Mouse (Mus musculus) kidney, embryonic 15.5 days (tissue): ENCODE measurements around the gene Nol6. TPM values are rescaled to one million over a fixed set of nuclear protein-coding genes. Genes with fewer than 3 reads are reported as not detected.

Experiments used
- ATAC-seq: fragments of 200-750 bp; cut with Nextera tagmentation; replicated peaks from 2 replicates; pipeline ENCODE4 v1.8.0; 2017; ENCODE audit warnings: moderate TSS enrichment; ENCODE audit not compliant: low FRiP score
- H3K27ac ChIP-seq: fragments of 300-500 bp; sonication (generic); 2 replicates; pipeline ENCODE4 v1.5.1; 2015; ENCODE audit warnings: mild to moderate bottlenecking, inconsistent platforms
- H3K27me3 ChIP-seq: fragments of 300-500 bp; sonication (generic); 2 replicates; pipeline ENCODE4 v1.6.1; 2015; ENCODE audit warnings: inconsistent platforms
- H3K36me3 ChIP-seq: fragments of 300-500 bp; sonication (generic); 2 replicates; pipeline ENCODE4 v1.6.1; 2015; ENCODE audit warnings: inconsistent platforms
- H3K4me1 ChIP-seq: fragments of 300-500 bp; sonication (generic); 2 replicates; pipeline ENCODE4 v1.6.1; 2015; ENCODE audit warnings: inconsistent platforms
- H3K4me2 ChIP-seq: fragments of 300-500 bp; sonication (generic); 2 replicates; pipeline ENCODE4 v1.6.1; 2015; ENCODE audit warnings: moderate library complexity, mild to moderate bottlenecking, inconsistent platforms
- H3K4me3 ChIP-seq: fragments of 300-500 bp; sonication (generic); replicated peaks from 2 replicates; pipeline ENCODE4 v1.5.1; 2015; ENCODE audit warnings: mild to moderate bottlenecking, inconsistent platforms
- H3K9ac ChIP-seq: fragments of 300-500 bp; sonication (generic); 2 replicates; pipeline ENCODE4 v1.6.1; 2015; ENCODE audit warnings: mild to moderate bottlenecking, inconsistent platforms
- H3K9me3 ChIP-seq: fragments of 300-500 bp; sonication (generic); replicated peaks from 2 replicates; pipeline ENCODE4 v1.6.1; 2016; ENCODE audit warnings: inconsistent platforms
- WGBS: fragments of 180-500 bp; shearing (Covaris S2); methylation state at CpG from one replicate; pipeline ENCODE4 v1.1.7; 2015; ENCODE audit warnings: mixed read lengths; 5-methylcytosine and 5-hydroxymethylcytosine counted together
- polyA plus RNA-seq: library from polyadenylated mRNA; unstranded; fragments of >200 nt; fragmentation: Nextera tagmentation; extraction: Ambion mirVana; gene quantifications from 2 replicates; pipeline ENCODE4 v1.2.1, GENCODE M21; 2015

Gene Nol6
- 30.4 and 33.1 TPM in 2 replicates for polyA plus RNA-seq

DNA sequence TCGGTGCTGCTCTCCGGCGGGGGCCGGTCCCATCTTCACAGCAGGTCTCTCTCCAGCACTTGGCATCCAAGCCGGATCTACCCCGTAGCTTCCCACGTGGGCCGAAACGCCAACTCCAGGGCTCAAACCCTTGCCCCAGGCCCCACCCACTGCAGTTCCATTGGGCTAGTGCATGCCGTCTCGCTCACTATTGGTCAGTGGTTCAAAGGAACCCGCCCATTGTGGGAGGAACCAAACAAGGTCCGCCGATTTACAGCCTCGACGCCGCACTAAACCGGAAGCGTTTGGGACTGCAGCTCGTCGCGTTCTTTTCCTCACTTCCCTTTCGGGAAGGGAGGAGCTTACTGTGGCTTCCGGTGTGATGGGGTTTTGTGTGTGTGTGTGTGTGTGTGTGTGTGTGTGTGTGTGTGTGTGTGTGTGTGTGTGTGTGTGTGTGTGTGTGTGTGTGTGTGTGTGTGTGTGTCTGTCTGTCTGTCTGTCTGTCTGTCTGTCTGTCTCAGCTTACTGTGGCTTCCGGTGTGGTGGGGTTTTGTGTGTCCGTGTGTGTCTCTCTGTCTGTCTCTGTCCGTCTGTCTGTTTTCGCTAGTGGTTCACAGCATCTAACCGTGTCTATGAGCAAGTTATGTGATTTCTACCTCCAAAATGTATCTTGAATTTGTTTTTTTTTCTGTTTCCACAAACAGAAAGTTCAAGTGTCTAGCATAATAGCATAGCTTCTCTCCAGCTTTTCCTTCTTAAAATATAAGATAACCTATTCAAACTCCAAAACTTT, at the start of gene Nol6:
Gene Nol6 (minus strand): TSS at position 276 of the 772 bp plus-strand sequence.
- ATAC-seq: peak; percentile 99
- no peaks in the 10 kb centered on the region for H3K27me3 ChIP-seq
- peak within 1 kb of the TSS; percentile 64 for H3K4me3 ChIP-seq
- H3K36me3 ChIP-seq: peaks cover 39% of the 10 kb centered on the region
- peaks cover 12% of the 10 kb centered on the region for H3K4me1 ChIP-seq
- peak within 1 kb of the TSS; percentile 47 for H3K9ac ChIP-seq
- no peaks in the 10 kb centered on the region for H3K9me3 ChIP-seq
- peak within 1 kb of the TSS; percentile 89 for H3K4me2 ChIP-seq
- H3K27ac ChIP-seq: no peak within 1 kb of the TSS
- 2% methylated on average over 29 of the region's 29 CpGs for WGBS

DNA sequence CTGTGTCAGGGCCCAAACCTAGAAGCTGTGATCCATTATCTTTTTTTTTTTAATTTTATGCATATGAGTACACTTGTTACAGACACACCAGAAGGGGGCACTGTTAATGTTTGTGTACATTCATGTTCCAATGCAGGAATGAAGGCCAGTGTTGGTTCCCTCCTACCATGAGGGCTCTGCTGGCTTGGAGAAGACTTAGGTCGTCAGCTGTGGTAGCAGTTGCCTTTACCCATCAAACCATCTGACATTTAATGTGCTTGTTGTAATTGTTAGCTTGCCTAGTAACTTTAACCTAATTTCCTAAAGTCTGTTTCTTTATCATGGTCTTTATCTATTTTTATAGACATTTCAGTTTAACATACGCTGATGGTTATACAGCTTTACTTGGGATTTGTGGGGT, 46.7 kb upstream of the Nol6 start:
- Histone ChIP-seq H3K9ac (no peak overlapping the region), H3K27me3 (no peaks in the 10 kb centered on the region), H3K4me1 (no peaks in the 10 kb centered on the region), H3K36me3 (peaks cover 41% of the 10 kb centered on the region), H3K4me3 (no peak overlapping the region), H3K9me3 (no peaks in the 10 kb centered on the region), H3K4me2 (no peak overlapping the region), H3K27ac (no peak overlapping the region)
- 85% methylated on average over 2 of the region's 2 CpGs for WGBS
- no peak for ATAC-seq

DNA sequence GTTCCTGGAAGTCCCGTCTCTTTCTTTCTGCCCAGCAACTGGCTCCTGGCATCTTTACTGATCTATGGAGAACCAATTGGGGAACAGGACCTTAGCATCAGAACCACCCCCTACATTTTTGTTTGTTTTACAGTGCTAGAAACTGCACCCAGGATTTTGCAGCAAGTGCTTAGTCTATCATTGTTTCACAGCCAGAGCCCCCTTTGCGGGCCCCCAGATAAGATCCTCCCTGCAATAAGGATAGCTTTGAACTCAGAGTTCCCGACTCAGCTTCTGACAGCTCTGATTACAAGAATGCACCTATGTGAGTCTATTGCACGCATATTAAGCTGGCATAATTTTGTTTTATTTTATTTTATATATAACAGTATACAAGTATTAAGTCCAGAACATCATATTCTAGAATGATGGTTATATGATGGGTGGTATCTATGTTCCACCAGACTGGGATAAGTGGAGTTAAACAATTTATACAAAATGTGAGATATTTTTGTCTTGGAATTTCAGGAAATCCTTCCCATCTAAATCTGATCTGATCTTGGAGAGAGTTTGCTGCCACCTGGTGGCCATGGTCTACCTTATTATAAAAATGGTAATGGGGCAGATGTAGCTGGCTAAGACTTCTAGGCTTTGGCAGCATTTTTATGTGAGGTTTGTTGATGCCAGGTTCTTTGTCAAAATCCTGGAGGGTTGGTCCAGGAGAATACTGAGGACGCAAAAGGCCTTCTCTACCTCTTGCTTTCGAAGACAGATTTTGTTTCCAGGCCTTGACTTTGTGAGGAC, 41.6 kb upstream of the Nol6 start:
- Histone ChIP-seq H3K9ac (no peak overlapping the region), H3K36me3 (peaks cover 23% of the 10 kb centered on the region), H3K4me1 (peaks cover 6% of the 10 kb centered on the region; the same call in 1 of the 2 replicates), H3K4me2 (no peak overlapping the region), H3K27me3 (no peaks in the 10 kb centered on the region), H3K4me3 (no peak overlapping the region), H3K9me3 (no peaks in the 10 kb centered on the region), H3K27ac (peak overlapping the region; percentile 56)
- ATAC-seq: no peak
- WGBS: 70% methylated on average over 6 of the region's 6 CpGs

DNA sequence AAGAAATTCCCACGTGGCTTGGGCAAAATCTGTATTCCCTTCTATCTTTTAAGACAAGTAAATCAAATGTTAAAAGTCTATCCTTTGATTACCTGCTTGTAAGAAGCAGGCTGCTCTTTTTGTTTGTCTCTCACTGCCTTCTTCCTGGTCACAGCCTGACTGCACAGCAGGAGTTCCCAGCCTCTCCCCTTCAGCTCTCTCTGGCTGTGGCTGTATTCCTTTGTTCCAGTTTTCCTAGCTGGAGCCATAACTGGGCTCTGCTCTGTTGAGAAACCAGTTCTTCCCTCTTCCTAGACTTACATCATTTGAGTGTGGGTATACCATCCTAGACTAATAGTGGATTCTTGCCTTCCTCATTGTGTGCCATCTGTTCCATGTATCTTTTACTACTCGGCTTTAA, 40.7 kb upstream of the Nol6 start:
- 29% methylated on average over 2 of the region's 2 CpGs for WGBS
- no peak overlapping the region for H3K9ac ChIP-seq
- H3K4me2 ChIP-seq: no peak overlapping the region
- H3K4me1 ChIP-seq: peaks cover 6% of the 10 kb centered on the region; the same call in 1 of the 2 replicates
- H3K27me3 ChIP-seq: no peaks in the 10 kb centered on the region
- H3K9me3 ChIP-seq: no peaks in the 10 kb centered on the region
- H3K36me3 ChIP-seq: peaks cover 16% of the 10 kb centered on the region
- no peak overlapping the region for H3K4me3 ChIP-seq
- H3K27ac ChIP-seq: peak overlapping the region; percentile 56; the same call in 1 of the 2 replicates
- no peak for ATAC-seq

DNA sequence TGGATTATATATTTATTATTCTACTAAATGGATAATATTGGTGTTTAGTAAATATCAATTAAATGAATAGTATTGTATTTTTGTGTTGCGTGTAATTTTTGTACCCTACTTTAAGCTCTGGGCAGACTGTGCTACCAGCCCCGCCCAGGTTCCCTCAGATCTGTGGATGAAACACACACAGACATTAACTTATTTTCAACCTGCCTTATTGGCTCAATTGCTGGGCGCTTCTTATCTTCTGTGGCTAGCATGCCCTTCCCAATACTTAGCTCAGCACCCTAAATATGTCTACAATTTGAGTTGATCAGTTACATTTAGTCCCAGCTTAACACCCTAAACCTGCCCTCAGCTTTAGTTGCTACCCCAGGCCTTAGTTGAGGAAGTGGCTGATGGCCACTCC, 37.0 kb upstream of the Nol6 start:
- Histone ChIP-seq H3K4me2 (no peak overlapping the region), H3K4me3 (no peak overlapping the region), H3K27ac (no peak overlapping the region), H3K36me3 (no peaks in the 10 kb centered on the region), H3K9me3 (no peaks in the 10 kb centered on the region), H3K9ac (no peak overlapping the region), H3K27me3 (no peaks in the 10 kb centered on the region), H3K4me1 (peaks cover 15% of the 10 kb centered on the region)
- no peak for ATAC-seq
- WGBS: 98% methylated on average over 3 of the region's 3 CpGs

DNA sequence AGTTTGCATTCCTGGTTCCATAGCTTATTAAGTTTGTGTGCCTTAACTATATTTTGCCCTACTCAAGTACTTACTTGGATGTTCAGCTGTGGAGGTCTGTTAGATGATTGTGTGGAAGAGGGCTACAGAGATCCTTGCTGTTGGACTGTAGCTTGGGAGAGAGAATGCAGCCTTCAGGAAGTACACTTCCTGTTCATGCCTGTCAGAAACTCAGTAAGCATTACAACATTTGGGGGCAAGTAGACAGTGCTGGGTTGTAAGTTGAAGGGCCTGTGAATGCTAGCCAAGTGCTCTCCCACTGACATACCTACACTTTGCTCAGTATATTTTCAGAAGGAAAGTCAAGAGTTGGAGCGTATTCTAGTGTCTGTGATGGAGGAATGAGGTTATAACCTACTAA, 34.0 kb upstream of the Nol6 start:
- no peaks in the 10 kb centered on the region for H3K9me3 ChIP-seq
- no peak overlapping the region for H3K4me2 ChIP-seq
- 80% methylated on average over 1 of the region's 1 CpGs for WGBS
- H3K27me3 ChIP-seq: no peaks in the 10 kb centered on the region
- H3K4me1 ChIP-seq: peaks cover 9% of the 10 kb centered on the region; the same call in 1 of the 2 replicates
- no peak overlapping the region for H3K4me3 ChIP-seq
- H3K27ac ChIP-seq: no peak overlapping the region
- no peak for ATAC-seq
- H3K9ac ChIP-seq: no peak overlapping the region
- H3K36me3 ChIP-seq: no peaks in the 10 kb centered on the region

DNA sequence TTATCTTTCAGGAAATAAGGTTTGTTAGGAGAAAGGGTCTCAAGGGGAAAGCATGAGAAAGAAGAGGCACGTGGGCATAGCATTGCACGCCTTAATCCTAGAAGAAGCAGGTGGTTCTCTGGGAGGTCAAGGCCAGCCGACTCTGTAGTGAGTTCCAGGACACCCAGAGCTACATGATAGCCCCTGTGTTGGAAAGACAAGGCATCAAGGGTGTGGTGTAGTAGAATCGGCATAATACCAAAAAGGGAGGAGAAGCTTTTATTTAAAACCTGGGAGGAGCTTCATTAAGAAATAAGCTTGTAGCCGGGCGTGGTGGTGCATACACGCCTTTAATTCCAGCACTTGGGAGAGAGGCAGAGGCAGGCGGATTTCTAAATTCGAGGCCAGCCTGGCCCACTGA, 32.7 kb upstream of the Nol6 start:
- Histone ChIP-seq H3K27me3 (no peaks in the 10 kb centered on the region), H3K9ac (no peak overlapping the region), H3K4me3 (no peak overlapping the region), H3K4me2 (no peak overlapping the region), H3K4me1 (peaks cover 13% of the 10 kb centered on the region; the same call in 1 of the 2 replicates), H3K36me3 (no peaks in the 10 kb centered on the region), H3K27ac (no peak overlapping the region), H3K9me3 (no peaks in the 10 kb centered on the region)
- no peak for ATAC-seq
- WGBS: 80% methylated on average over 9 of the region's 9 CpGs

DNA sequence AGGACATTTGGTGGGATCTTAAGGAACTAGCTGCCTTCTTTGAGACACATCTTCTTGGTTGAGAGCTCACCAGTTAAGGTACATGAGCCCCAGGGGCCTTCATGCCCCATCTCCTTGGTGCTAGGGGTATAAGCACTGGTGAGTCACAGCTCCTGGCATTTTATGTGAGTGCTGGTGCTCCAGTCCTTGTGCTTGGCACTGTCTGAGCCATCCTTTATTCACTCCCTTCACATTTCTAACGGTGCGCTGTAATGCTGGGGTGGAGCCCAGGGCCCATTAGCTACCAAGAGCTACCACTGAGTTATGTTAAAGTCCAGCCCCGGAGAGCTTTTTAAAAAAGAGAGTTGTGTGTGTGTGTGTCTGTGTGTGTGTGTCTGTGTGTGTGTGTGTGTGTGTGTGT, 28.9 kb upstream of the Nol6 start:
- Histone ChIP-seq H3K4me1 (peaks cover 10% of the 10 kb centered on the region; the same call in 1 of the 2 replicates), H3K27me3 (no peaks in the 10 kb centered on the region), H3K4me2 (no peak overlapping the region), H3K9ac (no peak overlapping the region), H3K36me3 (0 out of 2 replicates have a peak, but pooled peaks cover 10% of the 10 kb centered on the region), H3K9me3 (no peaks in the 10 kb centered on the region), H3K4me3 (no peak overlapping the region), H3K27ac (no peak overlapping the region)
- no peak for ATAC-seq
- WGBS: 85% methylated on average over 3 of the region's 3 CpGs

DNA sequence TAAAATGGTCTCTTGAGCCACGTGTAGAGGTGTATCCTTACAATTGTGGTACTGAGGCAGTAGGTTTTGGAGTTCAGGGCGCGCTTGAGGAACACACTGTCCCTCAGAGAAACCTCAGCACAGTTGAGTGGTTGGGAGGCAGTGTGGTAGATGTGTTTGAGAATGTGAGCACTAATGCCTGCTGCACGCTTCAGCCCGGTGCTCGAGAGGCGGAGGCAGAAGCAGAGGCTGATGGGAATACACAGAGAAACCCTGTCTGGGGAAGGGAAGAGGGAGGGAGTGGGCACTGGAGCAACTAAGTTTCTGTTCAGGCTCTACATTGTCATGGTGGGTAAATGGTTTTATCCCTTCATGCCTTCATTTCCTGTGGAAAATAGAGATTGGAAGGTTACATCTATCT, 26.9 kb upstream of the Nol6 start:
- Histone ChIP-seq H3K9ac (no peak overlapping the region), H3K4me3 (no peak overlapping the region), H3K27ac (no peak overlapping the region), H3K4me1 (0 out of 2 replicates have a peak, but pooled peaks cover 4% of the 10 kb centered on the region), H3K36me3 (0 out of 2 replicates have a peak, but pooled peaks cover 11% of the 10 kb centered on the region), H3K9me3 (no peaks in the 10 kb centered on the region), H3K4me2 (no peak overlapping the region), H3K27me3 (no peaks in the 10 kb centered on the region)
- 95% methylated on average over 7 of the region's 7 CpGs for WGBS
- no peak for ATAC-seq

DNA sequence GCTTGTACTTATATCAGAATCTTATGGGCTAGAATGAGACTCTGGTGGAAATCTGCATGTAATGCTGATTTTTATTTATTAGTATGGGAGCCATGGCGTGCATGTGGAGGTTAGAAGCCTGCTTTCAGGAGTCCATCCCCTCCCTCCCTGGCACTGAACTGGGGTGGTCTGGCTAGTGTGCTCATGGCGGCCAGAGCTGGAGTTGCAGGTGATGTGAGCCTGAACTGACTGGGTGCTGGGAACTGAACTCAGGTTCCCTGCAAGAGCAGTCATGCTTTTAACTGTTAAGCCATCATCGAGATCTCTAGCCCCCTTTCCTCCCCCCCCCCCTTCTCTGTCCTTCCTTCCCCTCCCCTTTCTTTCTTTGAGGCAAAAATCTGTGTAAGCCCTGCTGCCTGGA, 25.6 kb upstream of the Nol6 start:
- H3K4me1 ChIP-seq: 0 out of 2 replicates have a peak, but pooled peaks cover 4% of the 10 kb centered on the region
- H3K4me2 ChIP-seq: no peak overlapping the region
- no peak overlapping the region for H3K4me3 ChIP-seq
- no peak overlapping the region for H3K9ac ChIP-seq
- no peaks in the 10 kb centered on the region for H3K9me3 ChIP-seq
- ATAC-seq: no peak
- no peaks in the 10 kb centered on the region for H3K27me3 ChIP-seq
- WGBS: 70% methylated on average over 3 of the region's 3 CpGs
- 0 out of 2 replicates have a peak, but pooled peaks cover 12% of the 10 kb centered on the region for H3K36me3 ChIP-seq
- no peak overlapping the region for H3K27ac ChIP-seq

DNA sequence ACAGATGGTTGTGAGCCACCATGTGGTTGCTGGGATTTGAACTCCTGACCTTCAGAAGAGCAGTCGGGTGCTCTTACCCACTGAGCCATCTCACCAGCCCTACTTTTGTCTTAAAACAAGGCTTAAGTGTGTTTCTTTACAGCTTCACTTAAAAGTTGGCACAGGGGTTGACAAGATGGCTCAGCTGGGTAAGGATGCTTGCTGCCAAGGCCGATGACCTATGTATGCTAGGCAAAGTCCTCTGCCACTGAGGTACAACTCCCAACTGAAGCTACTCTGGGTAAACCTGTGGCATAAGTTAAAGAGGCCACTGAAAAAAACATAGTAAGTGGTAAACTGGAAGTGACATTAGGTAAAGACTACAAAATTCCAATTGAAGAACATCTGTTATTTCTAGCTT, 18.3 kb upstream of the Nol6 start:
- Histone ChIP-seq H3K27ac (no peak overlapping the region), H3K36me3 (peaks cover 53% of the 10 kb centered on the region), H3K4me2 (no peak overlapping the region), H3K4me1 (peaks cover 8% of the 10 kb centered on the region; the same call in 1 of the 2 replicates), H3K4me3 (no peak overlapping the region), H3K9me3 (no peaks in the 10 kb centered on the region), H3K27me3 (no peaks in the 10 kb centered on the region), H3K9ac (no peak overlapping the region)
- ATAC-seq: no peak
- WGBS: 86% methylated on average over 2 of the region's 2 CpGs
